Mouse (Mus musculus): ENCODE data around the gene Polh. TPM values are rescaled to one million over a fixed set of nuclear protein-coding genes. Genes with fewer than 3 reads are reported as not detected.

Gene Polh
- polyA plus RNA-seq, 1 experiment: 28.1 TPM

DNA sequence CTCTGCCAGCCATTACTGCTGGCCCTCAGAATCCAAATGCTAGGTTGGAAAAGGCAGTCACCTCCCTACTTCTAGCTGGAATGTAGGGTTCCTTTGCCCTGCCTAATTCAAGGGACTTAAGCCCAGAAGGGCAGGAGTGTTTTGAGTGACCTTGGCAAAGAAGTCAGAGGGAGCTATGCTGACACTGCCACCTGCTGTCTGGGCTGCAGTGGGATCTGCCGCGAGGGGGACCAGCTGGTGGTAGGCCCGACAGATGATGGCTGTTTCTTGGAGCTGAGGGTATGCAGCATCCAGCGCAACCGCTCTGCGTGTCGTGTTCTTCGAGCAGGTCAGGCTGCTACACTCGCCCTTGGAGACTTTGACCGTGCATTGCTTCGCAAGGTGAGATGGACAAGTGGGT lies 35.4 kb downstream of the Polh start:
- no peak overlapping the region for H3K9ac ChIP-seq (ENCODE audit: low read depth, poor library complexity, severe bottlenecking)
- peak; percentile 55 for TF ChIP-seq CTCF (IDR thresholded peaks at IDR 0.05; ENCODE audit: low read depth, low read length)
- TF ChIP-seq EP300 (IDR thresholded peaks at IDR 0.05; ENCODE audit: insufficient read depth, low read depth, low read length): no peak
- H3K4me1 ChIP-seq (ENCODE audit: control insufficient read depth, insufficient read depth, low read length): no peaks in the 10 kb centered on the region
- no peaks in the 10 kb centered on the region; the same call in 1 of the 2 replicates for H3K36me3 ChIP-seq (ENCODE audit: control insufficient read depth, insufficient read depth, low read length, poor library complexity, severe bottlenecking)
- no peaks in the 10 kb centered on the region for H3K27me3 ChIP-seq (ENCODE audit: control insufficient read depth, insufficient read depth, low read length, poor library complexity, severe bottlenecking)
- no peaks in the 10 kb centered on the region for H3K9me3 ChIP-seq (replicated peaks; ENCODE audit: control insufficient read depth, insufficient read depth, low read length, poor library complexity, severe bottlenecking)
- no peak overlapping the region for H3K27ac ChIP-seq (ENCODE audit: insufficient read depth, low read length)
- H3K4me3 ChIP-seq (ENCODE audit: low read depth, low read length): no peak overlapping the region

- H3K27me3 ChIP-seq (ENCODE audit: control insufficient read depth, insufficient read depth, low read length, poor library complexity, severe bottlenecking): no peaks in the 10 kb centered on the region
Observed at GRCm38 (mm10) chr17:46166270-46166669, 36.2 kb downstream of the Polh start.

DNA sequence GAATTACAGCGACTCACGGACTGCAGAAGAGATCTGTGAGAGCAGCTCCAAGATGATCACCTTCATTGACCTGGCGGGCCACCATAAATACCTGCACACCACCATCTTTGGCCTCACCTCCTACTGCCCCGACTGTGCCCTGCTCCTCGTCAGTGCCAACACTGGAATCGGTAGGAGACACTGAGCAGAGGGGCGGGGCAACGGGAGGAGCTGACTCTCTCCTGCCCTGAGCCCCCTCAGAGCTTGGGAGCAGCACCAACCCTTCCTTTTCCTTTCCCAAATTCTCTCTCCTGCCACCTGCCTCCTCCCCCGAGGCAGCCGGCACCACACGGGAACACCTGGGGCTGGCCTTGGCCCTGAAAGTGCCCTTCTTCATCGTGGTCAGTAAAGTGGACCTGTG lies 37.0 kb downstream of the Polh start:
- no peak overlapping the region for H3K9ac ChIP-seq (ENCODE audit: low read depth, poor library complexity, severe bottlenecking)
- H3K27me3 ChIP-seq (ENCODE audit: control insufficient read depth, insufficient read depth, low read length, poor library complexity, severe bottlenecking): no peaks in the 10 kb centered on the region
- no peak overlapping the region for H3K27ac ChIP-seq (ENCODE audit: insufficient read depth, low read length)
- H3K4me3 ChIP-seq (ENCODE audit: low read depth, low read length): no peak overlapping the region
- H3K4me1 ChIP-seq (ENCODE audit: control insufficient read depth, insufficient read depth, low read length): no peaks in the 10 kb centered on the region
- H3K36me3 ChIP-seq (ENCODE audit: control insufficient read depth, insufficient read depth, low read length, poor library complexity, severe bottlenecking): no peaks in the 10 kb centered on the region
- TF ChIP-seq POLR2A (IDR thresholded peaks at IDR 0.05; ENCODE audit: insufficient read depth, low read length) (no peak), EP300 (IDR thresholded peaks at IDR 0.05; ENCODE audit: insufficient read depth, low read depth, low read length) (no peak), CTCF (IDR thresholded peaks at IDR 0.05; ENCODE audit: low read depth, low read length) (no peak)
- H3K9me3 ChIP-seq (replicated peaks; ENCODE audit: control insufficient read depth, insufficient read depth, low read length, poor library complexity, severe bottlenecking): no peaks in the 10 kb centered on the region

More at GRCm38 (mm10) chr17:46166270-46166669, 36.2 kb downstream of the Polh start:
- H3K36me3 ChIP-seq (ENCODE audit: control insufficient read depth, insufficient read depth, low read length, poor library complexity, severe bottlenecking): no peaks in the 10 kb centered on the region
- no peaks in the 10 kb centered on the region for H3K9me3 ChIP-seq (replicated peaks; ENCODE audit: control insufficient read depth, insufficient read depth, low read length, poor library complexity, severe bottlenecking)
- no peak overlapping the region for H3K9ac ChIP-seq (ENCODE audit: low read depth, poor library complexity, severe bottlenecking)
- H3K27ac ChIP-seq (ENCODE audit: insufficient read depth, low read length): no peak overlapping the region
- TF ChIP-seq CTCF (IDR thresholded peaks at IDR 0.05; ENCODE audit: low read depth, low read length): no peak
- TF ChIP-seq EP300 (IDR thresholded peaks at IDR 0.05; ENCODE audit: insufficient read depth, low read depth, low read length): no peak
- no peak for TF ChIP-seq POLR2A (IDR thresholded peaks at IDR 0.05; ENCODE audit: insufficient read depth, low read length)
- no peak overlapping the region for H3K4me3 ChIP-seq (ENCODE audit: low read depth, low read length)
- H3K4me1 ChIP-seq (ENCODE audit: control insufficient read depth, insufficient read depth, low read length): no peaks in the 10 kb centered on the region

DNA sequence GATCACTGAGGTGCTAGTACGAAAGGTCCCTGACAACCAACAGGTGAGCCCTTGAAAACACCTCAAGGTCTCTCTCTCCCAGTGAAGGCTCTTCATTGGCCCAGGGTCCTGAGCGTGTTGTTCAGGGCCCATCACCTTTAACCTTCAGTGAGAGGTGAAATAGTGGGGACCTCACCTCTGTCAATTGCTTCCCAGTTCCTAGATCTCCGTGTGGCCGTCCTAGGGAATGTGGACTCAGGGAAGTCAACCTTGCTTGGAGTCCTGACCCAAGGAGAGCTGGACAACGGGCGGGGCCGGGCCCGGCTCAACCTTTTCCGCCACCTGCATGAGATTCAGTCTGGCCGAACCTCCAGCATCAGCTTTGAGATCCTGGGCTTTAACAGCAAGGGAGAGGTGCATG lies 37.7 kb downstream of the Polh start:
- H3K9ac ChIP-seq (ENCODE audit: low read depth, poor library complexity, severe bottlenecking): no peak overlapping the region
- H3K27me3 ChIP-seq (ENCODE audit: control insufficient read depth, insufficient read depth, low read length, poor library complexity, severe bottlenecking): no peaks in the 10 kb centered on the region
- H3K9me3 ChIP-seq (replicated peaks; ENCODE audit: control insufficient read depth, insufficient read depth, low read length, poor library complexity, severe bottlenecking): no peaks in the 10 kb centered on the region
- H3K27ac ChIP-seq (ENCODE audit: insufficient read depth, low read length): no peak overlapping the region
- no peak for TF ChIP-seq CTCF (IDR thresholded peaks at IDR 0.05; ENCODE audit: low read depth, low read length)
- no peak overlapping the region for H3K4me3 ChIP-seq (ENCODE audit: low read depth, low read length)
- H3K4me1 ChIP-seq (ENCODE audit: control insufficient read depth, insufficient read depth, low read length): no peaks in the 10 kb centered on the region
- no peaks in the 10 kb centered on the region for H3K36me3 ChIP-seq (ENCODE audit: control insufficient read depth, insufficient read depth, low read length, poor library complexity, severe bottlenecking)

GRCm38 (mm10) chr17:46164301-46164700 lies 38.1 kb downstream of the Polh start:
- H3K4me3 ChIP-seq (ENCODE audit: low read depth, low read length): no peak overlapping the region
- H3K27ac ChIP-seq (ENCODE audit: insufficient read depth, low read length): no peak overlapping the region
- no peaks in the 10 kb centered on the region for H3K27me3 ChIP-seq (ENCODE audit: control insufficient read depth, insufficient read depth, low read length, poor library complexity, severe bottlenecking)
- TF ChIP-seq CTCF (IDR thresholded peaks at IDR 0.05; ENCODE audit: low read depth, low read length): no peak
- no peak for TF ChIP-seq POLR2A (IDR thresholded peaks at IDR 0.05; ENCODE audit: insufficient read depth, low read length)
- no peak for TF ChIP-seq EP300 (IDR thresholded peaks at IDR 0.05; ENCODE audit: insufficient read depth, low read depth, low read length)
- no peaks in the 10 kb centered on the region for H3K4me1 ChIP-seq (ENCODE audit: control insufficient read depth, insufficient read depth, low read length)
- H3K9ac ChIP-seq (ENCODE audit: low read depth, poor library complexity, severe bottlenecking): no peak overlapping the region
- H3K9me3 ChIP-seq (replicated peaks; ENCODE audit: control insufficient read depth, insufficient read depth, low read length, poor library complexity, severe bottlenecking): no peaks in the 10 kb centered on the region
- H3K36me3 ChIP-seq (ENCODE audit: control insufficient read depth, insufficient read depth, low read length, poor library complexity, severe bottlenecking): no peaks in the 10 kb centered on the region

- H3K27me3 ChIP-seq (ENCODE audit: control insufficient read depth, insufficient read depth, low read length, poor library complexity, severe bottlenecking): no peaks in the 10 kb centered on the region
- no peak overlapping the region for H3K9ac ChIP-seq (ENCODE audit: low read depth, poor library complexity, severe bottlenecking)
- H3K4me3 ChIP-seq (ENCODE audit: low read depth, low read length): no peak overlapping the region
- H3K36me3 ChIP-seq (ENCODE audit: control insufficient read depth, insufficient read depth, low read length, poor library complexity, severe bottlenecking): no peaks in the 10 kb centered on the region
- no peaks in the 10 kb centered on the region for H3K9me3 ChIP-seq (replicated peaks; ENCODE audit: control insufficient read depth, insufficient read depth, low read length, poor library complexity, severe bottlenecking)
- no peak for TF ChIP-seq CTCF (IDR thresholded peaks at IDR 0.05; ENCODE audit: low read depth, low read length)
- no peak for TF ChIP-seq POLR2A (IDR thresholded peaks at IDR 0.05; ENCODE audit: insufficient read depth, low read length)
- H3K27ac ChIP-seq (ENCODE audit: insufficient read depth, low read length): no peak overlapping the region
- H3K4me1 ChIP-seq (ENCODE audit: control insufficient read depth, insufficient read depth, low read length): peaks cover 2% of the 10 kb centered on the region
Observed at GRCm38 (mm10) chr17:46162951-46163421, 39.5 kb downstream of the Polh start.
